Mouse (Mus musculus) E14TG2a.4 (cell line): ENCODE measurements at regions not wholly inside any gene's neighbourhood (a gene's known extent, or its start where the extent isn't known, plus 50 kb on each side); places are given as distances from the start of the nearest gene placed in this dataset.

Experiments used
- H3K27me3 ChIP-seq: 2 replicates; pipeline ENCODE4 v1.6.1; 2014; ENCODE audit warnings: low read length, control low read depth; ENCODE audit not compliant: insufficient read depth
- H3K36me3 ChIP-seq: 2 replicates; pipeline ENCODE4 v1.6.1; 2014; ENCODE audit warnings: low read length, control low read depth; ENCODE audit not compliant: insufficient read depth
- H3K4me1 ChIP-seq: replicated peaks from 2 replicates; pipeline ENCODE4 v1.6.1; 2014; ENCODE audit warnings: low read depth, low read length, control low read depth
- H3K4me3 ChIP-seq: replicated peaks from 2 replicates; pipeline ENCODE4 v1.5.1; 2014; ENCODE audit warnings: mild to moderate bottlenecking, low read length
- H3K9me3 ChIP-seq: 2 replicates; pipeline ENCODE4 v1.6.1; 2014; ENCODE audit warnings: low read length, control low read depth
- CTCF ChIP-seq: conservative IDR thresholded peaks from 2 replicates; pipeline ENCODE4 v1.5.1; 2014; ENCODE audit warnings: low read length
- NANOG ChIP-seq: IDR thresholded peaks from 2 replicates; pipeline ENCODE4 v1.6.1; 2014; ENCODE audit warnings: borderline replicate concordance, low read length, mixed read lengths
- POU5F1 ChIP-seq: IDR thresholded peaks from 2 replicates; pipeline ENCODE4 v1.6.1; 2014; ENCODE audit warnings: low read length, borderline replicate concordance

GRCm38 (mm10) chr8:103230741-103231475 is 445.5 kb upstream of the Cdh11 start:
- Histone ChIP-seq H3K4me1 (no peaks in the 10 kb centered on the region), H3K27me3 (no peaks in the 10 kb centered on the region), H3K36me3 (no peaks in the 10 kb centered on the region), H3K4me3 (no peak overlapping the region), H3K9me3 (no peaks in the 10 kb centered on the region)
- TF ChIP-seq POU5F1: no peak
- no peak for TF ChIP-seq NANOG
- no peak for TF ChIP-seq CTCF

GRCm38 (mm10) chr8:103234374-103234773 is 448.9 kb upstream of the Cdh11 start:
- H3K4me3 ChIP-seq: no peak overlapping the region
- H3K36me3 ChIP-seq: no peaks in the 10 kb centered on the region
- no peaks in the 10 kb centered on the region for H3K4me1 ChIP-seq
- TF ChIP-seq NANOG: no peak
- TF ChIP-seq CTCF: no peak
- TF ChIP-seq POU5F1: no peak
- H3K27me3 ChIP-seq: no peaks in the 10 kb centered on the region
- H3K9me3 ChIP-seq: no peaks in the 10 kb centered on the region

DNA sequence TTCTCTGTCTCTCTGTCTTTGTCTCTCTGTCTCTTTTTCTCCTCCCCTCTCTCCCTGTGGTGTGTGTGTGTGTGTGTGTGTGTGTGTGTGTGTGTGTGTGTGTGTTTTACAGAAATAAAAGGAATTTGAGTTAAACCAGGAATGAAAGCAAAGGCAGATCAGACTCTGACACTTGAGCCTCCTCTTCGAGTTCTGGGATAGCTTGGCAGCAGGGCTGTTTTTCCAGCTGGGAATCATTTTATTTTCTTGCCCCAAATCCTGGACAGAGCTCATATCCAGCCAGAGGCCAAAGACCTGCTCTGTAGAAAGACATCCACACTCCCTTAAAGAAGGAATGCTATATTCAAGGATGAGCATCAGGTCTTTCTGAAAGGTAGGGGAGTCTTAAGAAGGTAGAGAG is 450.2 kb upstream of the Cdh11 start:
- Histone ChIP-seq H3K27me3 (no peaks in the 10 kb centered on the region), H3K36me3 (no peaks in the 10 kb centered on the region), H3K9me3 (no peaks in the 10 kb centered on the region), H3K4me3 (no peak overlapping the region), H3K4me1 (no peaks in the 10 kb centered on the region)
- no peak for TF ChIP-seq CTCF
- TF ChIP-seq NANOG: no peak

GRCm38 (mm10) chr8:103238456-103238970 is 453.1 kb upstream of the Cdh11 start:
- Histone ChIP-seq H3K27me3 (no peaks in the 10 kb centered on the region), H3K9me3 (no peaks in the 10 kb centered on the region), H3K4me1 (no peaks in the 10 kb centered on the region)

DNA sequence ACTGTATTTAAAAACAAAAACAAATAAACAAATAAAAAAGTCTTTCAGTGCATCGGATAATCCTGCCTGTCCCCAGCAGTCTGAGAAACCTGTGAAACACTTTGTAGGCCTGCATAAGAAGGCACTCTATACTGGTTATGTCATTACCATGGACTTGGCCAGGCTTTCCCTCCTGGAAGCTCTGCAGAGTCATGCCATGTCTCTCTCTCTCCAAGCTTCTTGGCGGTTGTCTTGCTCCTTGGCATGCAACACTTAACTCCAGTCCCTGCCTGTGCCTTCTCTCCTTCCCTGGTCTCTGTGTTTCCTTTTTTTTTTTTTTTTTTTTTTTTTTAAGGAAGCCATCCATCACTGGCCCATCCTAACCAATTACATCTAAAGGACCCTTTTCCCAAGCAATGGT is 458.7 kb upstream of the Cdh11 start:
- Histone ChIP-seq H3K4me1 (no peaks in the 10 kb centered on the region), H3K36me3 (no peaks in the 10 kb centered on the region), H3K9me3 (no peaks in the 10 kb centered on the region), H3K27me3 (no peaks in the 10 kb centered on the region), H3K4me3 (no peak overlapping the region)
- TF ChIP-seq CTCF (no peak), POU5F1 (no peak), NANOG (no peak)

More at GRCm38 (mm10) chr8:103238456-103238970, 453.1 kb upstream of the Cdh11 start:
- no peak overlapping the region for H3K4me3 ChIP-seq
- TF ChIP-seq POU5F1: no peak
- TF ChIP-seq NANOG: no peak
- no peak for TF ChIP-seq CTCF
- H3K36me3 ChIP-seq: no peaks in the 10 kb centered on the region

GRCm38 (mm10) chr8:103244658-103245057 is 459.2 kb upstream of the Cdh11 start:
- no peak for TF ChIP-seq POU5F1
- TF ChIP-seq NANOG: no peak
- no peak for TF ChIP-seq CTCF
- H3K36me3 ChIP-seq: no peaks in the 10 kb centered on the region
- H3K4me3 ChIP-seq: no peak overlapping the region
- H3K9me3 ChIP-seq: no peaks in the 10 kb centered on the region
- no peaks in the 10 kb centered on the region for H3K27me3 ChIP-seq
- H3K4me1 ChIP-seq: no peaks in the 10 kb centered on the region

DNA sequence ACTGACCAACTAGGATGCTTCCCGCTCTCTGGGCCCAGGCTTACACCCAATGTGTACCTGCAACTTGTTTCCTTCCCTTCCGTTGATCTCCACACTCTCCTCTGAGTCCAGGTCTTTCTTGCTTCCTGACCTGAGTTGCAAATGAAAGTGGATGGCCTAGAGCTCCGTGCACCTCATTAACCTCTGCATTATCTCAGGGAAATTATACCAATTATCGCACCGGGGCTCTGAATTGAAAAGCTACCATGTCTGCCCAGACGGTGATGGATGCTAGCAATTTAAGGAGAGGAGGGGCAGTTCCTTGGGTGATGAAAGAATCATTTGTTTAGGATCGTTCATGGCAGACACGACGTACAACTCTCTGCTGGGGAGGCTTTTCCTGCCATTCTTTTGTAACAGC is 460.4 kb upstream of the Cdh11 start:
- no peaks in the 10 kb centered on the region for H3K27me3 ChIP-seq
- H3K4me3 ChIP-seq: no peak overlapping the region
- H3K4me1 ChIP-seq: no peaks in the 10 kb centered on the region
- no peaks in the 10 kb centered on the region for H3K36me3 ChIP-seq
- TF ChIP-seq NANOG (no peak), POU5F1 (no peak), CTCF (no peak)
- H3K9me3 ChIP-seq: no peaks in the 10 kb centered on the region

- H3K4me1 ChIP-seq: no peaks in the 10 kb centered on the region
- H3K27me3 ChIP-seq: no peaks in the 10 kb centered on the region
- H3K9me3 ChIP-seq: no peaks in the 10 kb centered on the region
- H3K36me3 ChIP-seq: no peaks in the 10 kb centered on the region
- no peak for TF ChIP-seq NANOG
- TF ChIP-seq POU5F1: no peak
- no peak for TF ChIP-seq CTCF
- no peak overlapping the region for H3K4me3 ChIP-seq
These were observed 475.8 kb upstream of the Cdh11 start for GRCm38 (mm10) chr8:103261236-103261635.
